Mouse (Mus musculus) MEL (cell line): ENCODE data around the gene Cdkal1. TPM values are rescaled to one million over a fixed set of nuclear protein-coding genes. Genes with fewer than 3 reads are reported as not detected.

Experiments used
- DNase-seq: peaks from one replicate; pipeline ENCODE4 v3.0.0; 2011; ENCODE audit warnings: low read depth, low spot score
- H3K27ac ChIP-seq: 2 replicates; pipeline ENCODE4 v1.5.1; 2012; ENCODE audit warnings: low read depth, mild to moderate bottlenecking, control low read depth, low read length, moderate library complexity; ENCODE audit not compliant: control insufficient read depth
- H3K27me3 ChIP-seq, 2 experiments: fragments of 150-350 bp in 1 of 2; sonication (generic) in 1 of 2; 2 replicates each; pipeline ENCODE4 v1.6.1; 2012; ENCODE audit warnings: low read length in 2 of 2, mild to moderate bottlenecking in 2 of 2, improper control_type of control experiment in 1 of 2, moderate library complexity in 1 of 2; ENCODE audit not compliant: insufficient read depth in 2 of 2, control insufficient read depth in 1 of 2
- H3K36me3 ChIP-seq, 2 experiments: 2 replicates each; pipeline ENCODE4 v1.6.1; 2012 to 2014; ENCODE audit warnings: low read length in 2 of 2, improper control_type of control experiment in 1 of 2, inconsistent platforms in 1 of 2, mild to moderate bottlenecking in 1 of 2; ENCODE audit not compliant: insufficient read depth in 2 of 2, control insufficient read depth in 1 of 2
- H3K4me1 ChIP-seq, 2 experiments: fragments of 150-350 bp in 1 of 2; sonication (generic) in 1 of 2; 2 replicates each; pipeline ENCODE4 v1.6.1; 2012; ENCODE audit warnings: low read length in 2 of 2, improper control_type of control experiment in 1 of 2, mild to moderate bottlenecking in 1 of 2; ENCODE audit not compliant: insufficient read depth in 2 of 2, control insufficient read depth in 1 of 2
- H3K4me3 ChIP-seq, 2 experiments: fragments of 150-350 bp in 1 of 2; sonication (generic) in 1 of 2; 2 replicates each; pipeline ENCODE4 v1.5.1; 2012; ENCODE audit warnings: low read depth in 2 of 2, low read length in 2 of 2, mild to moderate bottlenecking in 2 of 2, moderate library complexity in 2 of 2, control low read depth in 1 of 2, improper control_type of control experiment in 1 of 2; ENCODE audit not compliant: control insufficient read depth in 1 of 2, insufficient read depth in 1 of 2
- H3K79me2 ChIP-seq: 2 replicates; pipeline ENCODE4 v1.6.1; 2012; ENCODE audit warnings: mild to moderate bottlenecking, low read length, moderate library complexity; ENCODE audit not compliant: control insufficient read depth, poor library complexity, insufficient read depth
- H3K9ac ChIP-seq: 2 replicates; pipeline ENCODE4 v1.6.1; 2012; ENCODE audit warnings: low read depth, mild to moderate bottlenecking, control low read depth, low read length, moderate library complexity; ENCODE audit not compliant: control insufficient read depth, poor library complexity, severe bottlenecking
- H3K9me3 ChIP-seq: fragments of 150-350 bp; sonication (generic); replicated peaks from 2 replicates; pipeline ENCODE4 v1.6.1; 2012; ENCODE audit warnings: mild to moderate bottlenecking, low read length, improper control_type of control experiment, moderate library complexity; ENCODE audit not compliant: insufficient read depth
- BHLHE40 ChIP-seq: IDR thresholded peaks from 2 replicates; pipeline ENCODE4 v1.6.1; 2012; ENCODE audit warnings: low read depth, mild to moderate bottlenecking, inconsistent platforms, low read length, improper control_type of control experiment, borderline replicate concordance
- ELF1 ChIP-seq: IDR thresholded peaks from 2 replicates; pipeline ENCODE4 v1.6.1; 2014; ENCODE audit warnings: low read depth, mild to moderate bottlenecking, inconsistent platforms, low read length, improper control_type of control experiment, moderate library complexity
- ETS1 ChIP-seq: IDR thresholded peaks from 2 replicates; pipeline ENCODE4 v1.6.1; 2012; ENCODE audit warnings: low read depth, mild to moderate bottlenecking, inconsistent platforms, low read length, improper control_type of control experiment, moderate library complexity
- GABPA ChIP-seq: IDR thresholded peaks from 2 replicates; pipeline ENCODE4 v1.6.1; 2012; ENCODE audit warnings: low read depth, mild to moderate bottlenecking, inconsistent platforms, low read length, improper control_type of control experiment, moderate library complexity
- MAFK ChIP-seq: IDR thresholded peaks from 2 replicates; pipeline ENCODE4 v1.6.1; 2011; ENCODE audit warnings: low read depth, mild to moderate bottlenecking, low read length, improper control_type of control experiment, borderline replicate concordance
- MAX ChIP-seq: IDR thresholded peaks from 2 replicates; pipeline ENCODE4 v1.6.1; 2011; ENCODE audit warnings: low read length, improper control_type of control experiment
- NELFE ChIP-seq: IDR thresholded peaks from 2 replicates; pipeline ENCODE4 v1.6.1; 2011; ENCODE audit warnings: low read depth, low read length, improper control_type of control experiment
- POLR2AphosphoS2 ChIP-seq: IDR thresholded peaks from 2 replicates; pipeline ENCODE4 v1.6.1; 2011; ENCODE audit warnings: low read length, improper control_type of control experiment
- RAD21 ChIP-seq: IDR thresholded peaks from 2 replicates; pipeline ENCODE4 v1.6.1; 2011; ENCODE audit warnings: mild to moderate bottlenecking, low read depth, low read length, improper control_type of control experiment
- SMC3 ChIP-seq: IDR thresholded peaks from 2 replicates; pipeline ENCODE4 v1.6.1; 2011; ENCODE audit warnings: low read depth, low read length, improper control_type of control experiment
- TAL1 ChIP-seq: IDR thresholded peaks from 2 replicates; pipeline ENCODE4 v1.6.1; 2012; ENCODE audit warnings: mild to moderate bottlenecking, inconsistent platforms, low read length, moderate library complexity, mixed read lengths
- UBTF ChIP-seq: IDR thresholded peaks from 2 replicates; pipeline ENCODE4 v1.6.1; 2012; ENCODE audit warnings: low read depth, mild to moderate bottlenecking, inconsistent platforms, low read length, improper control_type of control experiment, moderate library complexity, borderline replicate concordance; ENCODE audit not compliant: insufficient read depth
- USF2 ChIP-seq, 2 experiments: IDR thresholded peaks; 2 replicates each; pipeline ENCODE4 v1.6.1; 2011 to 2012; ENCODE audit warnings: improper control_type of control experiment in 2 of 2, low read length in 2 of 2, borderline replicate concordance in 1 of 2, inconsistent platforms in 1 of 2, low read depth in 1 of 2, mild to moderate bottlenecking in 1 of 2; ENCODE audit not compliant: insufficient read depth in 1 of 2
- ZMIZ1 ChIP-seq: IDR thresholded peaks from 2 replicates; pipeline ENCODE4 v1.6.1; 2012; ENCODE audit warnings: low read depth, mild to moderate bottlenecking, inconsistent platforms, low read length, improper control_type of control experiment, moderate library complexity
- polyA plus RNA-seq, 2 experiments: library from polyadenylated mRNA; stranded (reverse) in 1 of 2; unstranded in 1 of 2; fragments of >175 nt in 1 of 2; fragments of >200 nt in 1 of 2; gene quantifications; 2 replicates each; pipeline versions ENCODE4 v1.2.1 to v1.2.4; 2012; ENCODE audit warnings: low replicate concordance in 2 of 2, low read depth in 1 of 2; ENCODE audit not compliant: insufficient read length in 2 of 2, insufficient read depth in 1 of 2, missing spikeins in 1 of 2
- total RNA-seq: library from RNA; depleted of rRNA; stranded (reverse); fragments of 300-350 nt; gene quantifications from 2 replicates; pipeline ENCODE4 v1.2.3, GENCODE M21; 2012

Cdkal1 gene
- total and polyA plus RNA-seq, 3 experiments = 10.6 to 11.0 TPM; not detected in 1

DNA sequence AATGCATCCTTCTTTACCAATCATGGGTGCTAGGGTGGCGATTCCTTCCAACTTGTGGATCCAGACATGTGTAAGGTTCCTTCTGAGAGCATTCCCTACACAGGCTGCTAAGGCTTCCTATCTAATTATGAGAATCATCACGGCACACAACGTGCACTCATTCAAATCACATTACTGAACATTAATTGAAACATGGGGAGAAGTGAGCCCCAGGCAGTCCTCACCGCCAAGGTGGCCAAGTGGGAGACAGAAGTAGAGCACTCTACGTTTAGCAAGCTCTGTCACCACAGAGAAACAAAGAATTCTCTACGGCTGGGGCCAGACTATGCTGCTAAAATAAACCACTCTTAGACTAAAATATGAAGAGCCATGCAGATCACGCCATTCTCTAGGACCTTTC lies 240.4 kb downstream of the Cdkal1 start:
- Histone ChIP-seq H3K4me1 (peaks cover 7 to 9% of the 10 kb centered on the region in 2 experiments), H3K27ac (no peak overlapping the region), H3K9ac (no peak overlapping the region), H3K27me3 (no peaks in the 10 kb centered on the region), H3K4me3 (no peak overlapping the region), H3K9me3 (no peaks in the 10 kb centered on the region), H3K79me2 (no peaks in the 10 kb centered on the region), H3K36me3 (peaks cover 0 to 9% of the 10 kb centered on the region in 2 experiments; a peak in 2 of 4 replicates)
- no peak for DNase-seq
- TF ChIP-seq ELF1 (no peak), RAD21 (no peak), GABPA (no peak), USF2 (IDR thresholded peaks at IDR 0.05; ENCODE audit: borderline replicate concordance in 1 of 2, insufficient read depth in 1 of 2, low read depth in 1 of 2, low read length in 2 of 2) (no peak), NELFE (no peak), SMC3 (no peak), UBTF (no peak)

DNA sequence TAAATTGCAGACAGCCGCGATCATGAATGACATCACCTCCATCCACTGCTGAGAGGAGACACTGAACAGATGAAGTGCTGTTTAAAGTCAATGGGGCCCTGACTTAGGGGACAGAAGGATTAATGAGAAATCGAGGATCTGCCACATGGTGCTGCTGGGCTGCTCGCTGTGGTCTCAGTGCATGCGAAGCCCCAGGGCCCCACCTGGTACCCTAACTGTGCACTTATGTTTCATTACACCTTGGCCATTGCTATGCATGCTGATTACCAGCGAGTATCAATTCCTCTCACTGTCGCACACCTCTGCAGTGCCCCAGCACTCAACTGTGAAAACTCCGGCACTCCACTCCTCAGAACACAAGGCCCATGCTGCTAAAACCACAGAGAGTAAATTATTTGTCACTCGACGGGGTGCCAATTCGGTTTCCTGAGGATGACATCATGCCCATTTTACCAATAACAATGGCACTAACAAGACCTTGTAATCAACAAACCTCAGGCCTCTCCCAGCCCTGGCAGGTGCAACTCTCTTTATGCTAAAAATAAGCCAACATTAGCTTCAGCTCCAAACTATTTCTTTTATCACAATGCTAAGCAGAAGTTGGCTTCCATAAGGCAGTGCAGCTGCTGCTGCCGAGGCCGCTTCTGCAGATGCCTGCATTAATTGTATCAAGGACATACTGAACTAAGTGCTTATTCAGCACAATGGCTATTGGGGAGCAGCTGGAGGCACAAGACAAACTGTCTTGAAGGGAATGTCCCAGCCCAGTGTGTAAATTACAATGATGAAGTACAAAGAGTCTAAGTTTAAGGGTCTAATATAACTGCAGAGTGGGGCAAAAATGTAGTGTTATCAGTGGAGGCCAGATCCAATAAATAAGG lies 245.2 kb downstream of the Cdkal1 start:
- Histone ChIP-seq H3K4me3 (no peak overlapping the region), H3K4me1 (no peaks in the 10 kb centered on the region)
- TF ChIP-seq TAL1 = peak; percentile 16; the same call in 1 of the 2 replicates
- 0 out of 2 replicates have a peak, but pooled peaks have one; percentile 29 for TF ChIP-seq MAFK
- no peak for TF ChIP-seq ZMIZ1
- TF ChIP-seq, all 39 proteins: peak for 2
- no peak overlapping the region for H3K9ac ChIP-seq
- no peak overlapping the region for H3K27ac ChIP-seq
- H3K27me3 ChIP-seq = no peaks in the 10 kb centered on the region
- H3K36me3 ChIP-seq = no peaks in the 10 kb centered on the region
- no peak for DNase-seq
- H3K79me2 ChIP-seq = no peaks in the 10 kb centered on the region
- H3K9me3 ChIP-seq = no peaks in the 10 kb centered on the region

DNA sequence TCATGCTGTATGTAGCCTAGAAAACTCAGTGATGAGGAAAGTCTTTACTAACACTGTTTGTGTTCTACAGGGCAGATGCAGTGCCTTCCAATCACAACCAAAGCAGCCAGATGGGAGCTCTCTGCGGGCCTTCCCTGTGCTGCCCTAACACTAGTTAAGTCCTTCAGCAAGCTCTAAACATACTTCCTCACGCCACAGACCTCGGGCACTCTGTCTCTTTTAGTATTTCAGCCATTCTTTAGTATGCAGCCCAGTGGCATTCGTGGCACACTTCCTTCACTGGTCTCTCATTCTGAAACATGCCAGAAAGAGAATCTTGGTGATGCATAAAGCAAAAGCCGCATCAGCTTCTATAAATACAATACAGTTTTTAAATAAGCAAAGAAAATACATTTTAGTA lies 246.0 kb downstream of the Cdkal1 start:
- TF ChIP-seq POLR2AphosphoS2 = no peak
- TF ChIP-seq UBTF = no peak
- TF ChIP-seq MAX = no peak
- TF ChIP-seq ELF1 = no peak
- no peak for TF ChIP-seq BHLHE40
- no peak for TF ChIP-seq ETS1
- no peaks in the 10 kb centered on the region for H3K9me3 ChIP-seq
- no peaks in the 10 kb centered on the region for H3K79me2 ChIP-seq
- H3K4me3 ChIP-seq = no peak overlapping the region
- H3K27me3 ChIP-seq = no peaks in the 10 kb centered on the region
- no peak overlapping the region for H3K27ac ChIP-seq
- no peak for DNase-seq
- H3K9ac ChIP-seq = no peak overlapping the region
- no peaks in the 10 kb centered on the region for H3K4me1 ChIP-seq
- no peaks in the 10 kb centered on the region for H3K36me3 ChIP-seq
